Mouse (Mus musculus) spleen, postnatal 14 days (tissue): Measurements from ENCODE around the gene Nrxn3.
A peak's percentile ranks its signal among the peaks of the same experiment; 100 is the strongest.

Experiments used
- DNase-seq, 2 experiments: peaks; one replicate each; pipeline ENCODE4 v3.0.0; 2021 to 2022; ENCODE audit warnings: low spot score in 2 of 2

Gene Nrxn3

DNA sequence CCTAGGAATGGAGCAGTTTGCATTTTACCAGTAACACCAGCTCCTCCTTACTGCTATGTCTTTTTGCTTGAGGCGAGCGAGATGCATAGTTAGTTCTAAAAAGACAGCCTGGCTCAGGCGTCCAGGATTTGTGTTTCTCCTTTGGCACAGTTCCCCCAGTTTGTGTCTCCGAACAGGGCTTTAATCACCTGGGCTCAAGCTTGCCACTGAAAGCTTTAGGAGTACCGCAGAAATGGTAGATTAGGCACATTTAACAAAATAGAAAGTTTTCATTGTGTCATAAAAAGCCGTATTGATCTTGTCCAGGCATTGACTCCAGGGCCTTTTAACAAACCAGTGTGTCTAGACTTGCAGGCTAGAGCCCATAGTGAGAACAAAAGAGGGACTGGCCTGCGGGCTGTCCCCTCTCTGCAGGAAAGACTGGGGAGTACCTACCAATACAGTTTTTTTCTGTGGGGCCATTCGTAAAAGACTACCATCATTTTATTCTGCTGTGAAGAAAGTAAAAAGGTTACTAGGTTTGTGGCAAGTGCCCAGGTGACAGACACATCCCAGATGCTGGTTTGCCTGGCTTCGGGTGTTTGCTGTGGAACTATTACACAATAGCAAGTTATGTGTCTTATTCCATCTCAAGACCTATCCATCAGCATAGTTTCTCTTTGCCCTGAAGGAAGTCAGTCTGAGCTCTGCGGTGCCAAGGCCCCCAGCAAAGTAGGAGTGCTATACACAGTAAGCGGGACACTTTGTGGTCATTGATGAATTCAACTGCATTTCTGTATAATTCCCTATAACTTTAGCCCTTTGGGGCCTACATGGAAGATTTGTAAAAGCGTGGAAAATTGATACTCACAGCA is 451.9 kb downstream of the Nrxn3 start:
- no peak for DNase-seq

DNA sequence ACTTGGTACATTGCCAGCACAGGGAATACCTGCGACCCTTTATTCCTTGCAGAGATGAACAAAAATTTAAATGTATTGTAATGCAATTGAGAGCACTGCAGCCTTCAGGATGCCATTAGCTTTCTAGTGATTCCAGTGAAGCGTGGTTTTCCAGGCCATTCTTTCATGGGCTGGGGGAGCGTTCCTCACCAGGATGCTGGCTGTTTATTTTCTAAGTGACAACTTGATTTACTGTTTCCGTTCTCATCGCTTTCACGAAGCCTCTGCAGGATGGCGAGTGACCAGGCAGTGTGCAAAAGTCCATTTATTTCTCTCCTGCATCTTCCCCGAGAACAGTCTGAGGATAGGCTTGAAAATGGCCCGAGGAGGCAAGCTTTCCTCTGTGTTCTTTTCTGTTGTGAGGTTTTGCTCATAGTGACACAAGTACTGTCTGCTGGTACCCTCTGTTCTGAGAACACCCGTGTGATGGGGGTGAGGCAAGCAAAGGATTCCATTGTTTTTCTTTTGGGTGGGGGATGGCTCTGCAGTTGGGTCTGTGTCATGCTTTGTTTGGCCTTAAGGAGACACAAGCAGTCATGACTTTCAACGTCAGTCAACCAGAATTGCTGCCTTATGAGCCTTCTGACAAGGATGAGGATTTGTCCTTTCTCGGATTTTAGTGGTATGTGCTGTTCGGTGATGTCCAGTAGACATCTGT is 457.4 kb downstream of the Nrxn3 start:
- DNase-seq, result no peak

DNA sequence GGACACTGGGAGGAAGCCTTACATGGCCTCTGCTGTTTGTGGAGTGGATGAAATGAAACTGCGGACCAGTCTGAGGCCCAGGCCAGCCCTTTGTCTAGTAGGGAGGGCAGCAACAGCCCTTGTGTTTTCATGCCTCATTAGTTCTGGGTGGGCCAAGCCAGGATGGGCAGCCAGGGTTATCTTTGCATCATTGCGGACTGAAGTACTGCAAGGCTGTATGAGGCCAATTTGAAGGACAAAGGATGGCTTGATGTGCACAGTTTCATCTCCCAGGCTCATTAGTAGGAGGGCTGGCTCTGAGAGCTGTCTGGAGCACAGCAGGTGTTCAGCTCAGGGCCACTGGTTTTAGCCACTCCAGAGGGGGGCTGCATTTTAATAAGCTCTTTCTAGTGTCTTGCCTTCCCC is 458.5 kb downstream of the Nrxn3 start:
- no peak for DNase-seq

DNA sequence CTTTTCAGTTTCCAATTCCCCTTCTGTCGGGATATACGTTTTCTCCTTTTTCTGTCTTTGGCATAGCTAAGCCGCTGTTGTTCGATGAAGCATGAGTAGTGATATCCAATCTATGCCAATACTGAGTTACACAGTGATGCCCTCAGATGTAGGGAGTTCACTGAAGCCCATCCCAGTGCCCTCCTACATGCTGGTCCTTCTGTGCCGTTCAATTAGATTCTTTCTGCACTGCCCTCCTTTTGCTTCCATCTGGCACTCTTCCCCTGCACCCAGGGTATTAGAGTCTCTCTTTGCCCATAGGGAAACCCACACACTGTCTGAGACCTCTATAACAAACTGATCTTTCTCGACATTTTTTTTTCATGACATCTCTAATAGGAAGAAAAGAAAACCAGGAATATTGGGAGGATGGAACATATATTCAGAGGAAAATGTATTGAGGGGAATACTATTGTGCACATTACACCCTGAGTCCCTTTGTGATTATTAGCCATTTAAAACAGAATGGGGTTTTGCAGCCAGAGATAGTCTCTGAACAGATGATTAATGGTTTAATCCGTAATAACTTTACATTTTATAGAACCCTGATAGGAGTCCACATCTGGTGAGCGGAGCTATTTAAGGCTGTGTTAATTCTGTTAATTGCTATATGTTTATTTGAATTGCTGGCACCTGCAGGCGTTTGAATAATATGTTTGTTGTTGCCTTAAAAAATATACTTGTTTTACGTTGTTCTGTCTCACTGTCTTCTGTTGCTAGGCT is 476.3 kb downstream of the Nrxn3 start:
- DNase-seq, result no peak

DNA sequence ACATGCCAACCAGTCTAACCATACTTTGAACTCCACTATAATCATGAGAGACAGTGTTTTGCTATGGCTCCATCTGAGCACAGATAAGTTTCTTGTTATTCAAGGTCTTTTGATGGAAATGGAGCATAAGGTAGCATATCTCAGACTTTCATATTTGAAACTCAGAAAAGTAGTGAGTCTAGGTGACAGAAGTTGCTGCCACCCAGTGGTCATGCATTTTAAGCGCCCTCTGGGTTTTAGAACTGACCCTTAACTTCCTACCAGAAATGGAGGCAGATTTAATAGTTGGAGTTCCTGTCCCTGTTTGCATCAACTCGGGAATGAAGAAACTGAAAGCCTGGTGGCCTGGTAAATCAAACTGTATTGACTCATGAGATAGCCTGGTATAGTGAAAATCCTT is 488.9 kb downstream of the Nrxn3 start:
- no peak for DNase-seq

DNA sequence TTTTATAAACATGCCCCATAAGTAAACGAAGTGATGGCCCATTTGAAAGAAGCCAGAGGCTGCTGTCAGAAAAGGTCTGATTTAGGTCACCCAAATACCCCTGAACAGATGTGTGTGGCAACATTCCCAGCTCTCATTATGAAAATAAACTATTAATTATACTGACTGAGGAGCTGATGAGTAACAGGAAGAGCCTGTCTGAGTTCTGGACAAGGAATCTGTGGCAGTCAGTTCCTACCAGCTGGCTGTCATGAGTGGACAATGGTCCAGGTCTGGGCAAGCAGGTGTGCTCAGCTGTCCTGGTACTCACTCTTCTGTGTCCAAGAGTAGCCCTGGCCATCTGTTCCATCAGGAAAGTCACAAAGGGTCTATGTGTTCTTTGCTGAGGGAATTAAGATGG is 517.1 kb downstream of the Nrxn3 start:
- no peak for DNase-seq

DNA sequence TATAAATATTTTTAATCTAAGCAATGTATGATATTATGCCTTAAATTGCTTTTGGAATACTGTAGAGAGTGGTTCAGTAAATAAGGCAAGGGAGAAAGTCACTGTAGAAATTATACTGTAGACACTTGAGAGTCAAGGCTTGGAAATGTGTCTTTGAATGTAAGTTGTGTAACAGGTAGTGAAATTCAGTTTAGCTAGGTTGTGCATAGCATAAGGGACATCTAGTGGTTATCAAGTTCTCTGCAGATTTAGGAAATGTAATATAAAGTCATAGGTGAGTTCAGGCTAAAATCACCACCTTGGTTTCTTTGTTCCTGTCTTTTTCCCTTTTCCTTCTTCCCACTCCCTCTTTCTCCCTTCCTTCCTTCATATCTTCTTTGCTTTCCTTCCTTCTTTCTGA is 518.9 kb downstream of the Nrxn3 start:
- no peak for DNase-seq

DNA sequence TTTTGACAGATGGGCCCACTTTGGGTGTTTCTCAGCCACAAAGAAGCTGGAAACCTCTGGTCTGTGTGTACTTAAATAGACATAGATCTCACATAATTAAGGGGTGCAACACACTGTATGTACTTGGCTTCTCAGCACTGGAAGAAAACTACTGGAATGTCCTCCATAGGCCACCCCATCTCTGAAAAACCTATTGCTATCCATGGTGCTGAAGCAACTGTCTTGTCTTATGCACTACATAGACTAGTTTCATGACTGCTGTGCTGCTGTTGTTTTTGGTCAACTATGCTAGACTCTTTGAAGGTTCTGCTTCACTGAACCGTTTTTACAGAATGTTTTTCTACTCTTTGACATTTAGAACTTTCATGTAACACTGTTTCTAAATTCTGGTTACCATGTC is 519.8 kb downstream of the Nrxn3 start:
- no peak for DNase-seq

DNA sequence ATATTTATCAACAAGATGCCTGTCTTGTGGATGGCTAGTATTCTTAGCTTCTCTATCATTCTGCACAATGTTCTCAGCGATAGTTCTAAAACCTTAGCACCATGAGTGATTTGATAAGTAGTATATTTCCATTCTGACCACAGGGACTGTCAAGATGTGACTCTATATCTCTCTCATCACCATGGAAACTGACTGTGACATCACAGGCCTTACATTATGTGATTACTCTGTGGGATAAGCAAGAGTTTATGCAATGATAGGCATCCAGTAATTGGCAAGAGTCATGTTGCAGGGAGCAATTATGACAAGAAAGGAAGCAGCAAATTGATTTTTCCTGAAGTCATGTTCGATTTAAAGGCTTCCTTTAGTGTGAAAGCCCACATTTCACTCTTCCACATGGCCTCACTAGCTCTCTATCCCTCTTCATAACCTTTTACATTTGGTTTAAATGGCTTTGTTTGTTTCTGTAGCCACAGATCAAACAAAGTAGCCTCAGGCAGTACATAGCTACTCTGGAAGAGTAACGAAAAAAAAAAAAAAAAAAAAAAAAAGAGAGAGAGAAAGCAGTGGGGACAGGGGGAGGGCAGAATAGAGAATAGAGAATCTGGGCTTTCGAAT is 532.7 kb downstream of the Nrxn3 start:
- DNase-seq, result no peak

DNA sequence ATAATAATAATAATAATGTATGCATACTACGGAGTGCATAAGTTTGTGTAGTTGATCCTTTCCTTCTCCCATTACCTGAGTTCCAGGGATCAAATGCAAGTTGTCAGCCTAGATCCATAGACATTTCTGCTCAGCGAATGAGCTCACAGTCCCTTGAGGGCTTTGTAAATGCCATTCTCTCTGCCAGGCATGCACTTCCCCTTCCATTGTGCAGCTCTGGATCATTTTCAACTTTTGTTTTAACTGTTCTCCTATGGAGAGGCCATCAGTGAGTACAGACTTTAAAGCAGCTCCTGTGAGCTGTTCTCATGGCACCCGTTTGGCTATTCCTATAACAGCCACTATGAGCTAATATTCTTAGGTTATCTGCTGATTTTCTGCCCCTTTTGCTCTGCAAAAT is 536.2 kb downstream of the Nrxn3 start:
- no peak for DNase-seq

DNA sequence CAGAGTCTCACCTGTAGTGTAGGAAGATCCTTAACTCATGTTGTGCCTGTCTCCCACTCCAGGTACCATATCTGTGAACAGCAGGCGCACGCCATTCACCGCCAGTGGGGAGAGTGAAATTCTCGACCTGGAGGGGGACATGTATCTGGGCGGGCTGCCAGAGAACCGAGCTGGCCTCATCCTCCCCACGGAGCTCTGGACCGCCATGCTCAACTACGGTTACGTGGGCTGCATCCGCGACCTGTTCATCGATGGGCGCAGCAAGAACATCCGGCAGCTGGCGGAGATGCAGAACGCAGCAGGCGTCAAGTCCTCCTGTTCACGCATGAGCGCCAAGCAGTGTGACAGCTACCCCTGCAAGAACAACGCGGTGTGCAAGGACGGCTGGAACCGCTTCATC is 537.4 kb downstream of the Nrxn3 start:
- DNase-seq, result no peak

DNA sequence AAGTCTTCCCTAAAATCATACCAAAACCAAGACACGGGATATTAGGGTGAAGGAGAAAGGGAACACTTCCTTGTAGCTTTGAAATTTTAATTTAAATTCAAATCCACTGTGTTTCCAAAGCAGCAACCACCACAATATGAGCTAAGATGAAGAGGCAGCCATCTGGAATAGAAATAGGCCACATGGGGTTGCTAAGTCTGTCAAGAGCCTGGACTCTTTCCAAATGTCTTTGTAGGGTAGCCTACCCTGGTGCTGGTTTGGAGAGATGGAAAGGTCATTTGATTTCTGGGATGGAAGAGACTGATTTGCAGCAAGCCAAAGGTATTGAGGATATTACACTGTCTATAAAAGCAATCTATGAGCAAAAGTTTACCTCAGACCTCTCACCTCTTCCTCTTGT is 539.6 kb downstream of the Nrxn3 start:
- no peak for DNase-seq

DNA sequence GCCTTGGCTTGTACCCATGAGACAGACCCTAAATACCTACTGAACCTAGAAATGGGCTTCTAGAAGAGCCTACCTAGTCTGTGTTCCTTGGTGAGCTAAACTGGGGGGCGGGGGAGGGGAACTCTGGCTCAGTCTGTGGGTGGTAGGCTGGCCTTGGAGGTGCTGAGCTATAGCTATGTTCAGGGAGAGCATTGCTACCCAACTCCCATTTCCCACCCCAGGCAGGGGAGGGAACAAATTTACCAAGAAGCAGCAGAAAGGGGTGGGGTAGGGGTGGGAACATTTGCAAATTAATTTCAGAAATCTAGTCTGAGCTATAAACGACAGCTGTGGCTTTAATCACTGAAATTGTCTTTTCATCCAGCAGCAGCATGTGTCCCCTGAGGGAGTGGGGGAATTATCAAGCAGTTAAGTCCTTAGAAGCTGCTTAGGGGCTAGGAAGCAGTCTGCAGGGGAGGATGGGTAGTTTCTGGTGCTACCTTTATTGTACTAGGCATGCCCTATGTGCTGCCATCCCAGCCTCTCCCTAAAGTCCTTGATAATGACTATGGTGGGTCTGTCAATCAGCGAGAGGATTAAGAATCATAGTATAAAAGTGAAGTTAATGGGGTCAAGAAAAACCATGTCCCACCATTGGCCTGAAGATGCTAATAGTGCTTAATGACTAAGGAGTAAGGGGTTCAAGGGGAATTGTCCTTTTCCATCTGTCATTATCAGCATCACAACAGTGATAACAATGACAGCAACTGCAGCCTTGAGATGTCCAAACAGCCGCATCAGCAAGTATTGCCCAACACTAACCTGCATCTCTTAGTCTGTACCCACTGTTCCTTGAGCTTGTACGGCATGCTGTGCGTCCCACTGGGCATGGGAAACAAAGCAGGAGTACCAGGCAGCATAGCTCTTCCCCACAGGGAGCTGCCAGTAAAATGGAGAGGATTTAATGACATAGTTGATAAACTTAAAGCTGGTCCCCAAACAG is 560.0 kb downstream of the Nrxn3 start:
- DNase-seq, result no peak

DNA sequence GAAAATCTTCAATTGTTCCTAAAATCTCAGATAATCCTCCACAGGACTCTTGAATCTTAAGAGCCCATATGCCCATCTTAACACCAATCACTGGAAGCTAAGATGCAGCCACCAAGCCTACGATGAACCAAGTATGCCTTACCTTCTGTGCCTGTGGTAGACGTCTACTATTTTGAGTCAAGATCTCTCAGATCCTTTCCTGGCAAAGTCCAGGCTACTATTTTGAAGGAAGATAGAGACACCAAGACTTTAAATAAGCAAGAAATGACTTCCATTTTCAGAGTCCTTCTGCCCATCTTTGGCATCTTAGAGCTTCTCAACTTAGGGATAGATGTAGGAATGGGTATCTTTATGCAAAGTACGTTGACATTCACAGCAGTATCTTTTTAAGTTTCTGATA is 561.7 kb downstream of the Nrxn3 start:
- no peak for DNase-seq

DNA sequence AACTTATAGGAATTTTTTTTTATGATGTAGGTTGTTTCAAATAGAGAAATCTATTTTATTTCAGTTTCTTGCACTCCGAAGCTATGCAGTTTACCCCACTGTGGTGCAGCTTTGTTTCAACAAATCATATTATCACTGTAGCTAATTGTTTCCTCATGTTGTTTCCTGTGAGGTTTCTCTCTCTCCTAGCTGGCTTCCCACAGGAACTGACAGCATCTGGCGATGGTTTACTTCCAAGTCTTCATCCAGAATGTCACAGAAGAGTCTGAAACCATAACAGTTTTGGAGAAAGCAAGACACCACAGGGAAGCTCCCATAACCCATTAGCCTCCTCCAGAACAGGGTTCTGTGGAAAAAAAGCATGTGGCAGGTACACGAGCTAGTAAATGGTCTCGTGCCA is 564.4 kb downstream of the Nrxn3 start:
- no peak for DNase-seq

DNA sequence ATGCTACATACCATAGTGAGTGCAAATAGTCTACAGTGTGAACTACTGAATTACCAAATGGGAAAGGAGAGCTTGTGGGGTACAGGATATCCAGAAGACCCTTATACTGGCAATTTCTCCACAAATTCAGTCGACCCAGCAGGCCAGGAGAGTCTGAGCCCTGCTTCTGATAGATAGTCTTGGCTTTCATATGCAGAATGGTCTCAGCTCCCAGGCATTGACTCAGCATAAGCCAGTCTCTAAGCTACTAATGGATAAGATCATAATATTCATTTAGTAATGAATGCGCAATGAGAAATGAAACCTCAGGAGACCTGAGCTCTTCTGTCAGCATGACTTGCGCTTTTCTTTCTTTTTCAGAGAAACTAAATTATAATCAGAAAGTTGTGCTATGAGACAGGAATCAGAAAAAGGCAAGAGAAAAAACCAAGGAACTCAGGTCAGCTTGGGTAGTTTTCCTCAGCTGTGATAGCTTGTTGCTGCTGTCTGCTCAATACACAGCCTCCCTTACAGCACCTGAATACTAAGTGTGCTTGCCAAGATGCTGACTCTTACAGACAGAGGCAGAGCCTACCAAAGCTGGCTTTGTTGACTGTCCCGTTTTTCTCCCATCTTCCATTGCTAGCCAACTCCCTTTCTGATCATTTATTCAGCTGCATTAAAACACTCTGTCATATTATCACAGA is 567.1 kb downstream of the Nrxn3 start:
- no peak for DNase-seq

DNA sequence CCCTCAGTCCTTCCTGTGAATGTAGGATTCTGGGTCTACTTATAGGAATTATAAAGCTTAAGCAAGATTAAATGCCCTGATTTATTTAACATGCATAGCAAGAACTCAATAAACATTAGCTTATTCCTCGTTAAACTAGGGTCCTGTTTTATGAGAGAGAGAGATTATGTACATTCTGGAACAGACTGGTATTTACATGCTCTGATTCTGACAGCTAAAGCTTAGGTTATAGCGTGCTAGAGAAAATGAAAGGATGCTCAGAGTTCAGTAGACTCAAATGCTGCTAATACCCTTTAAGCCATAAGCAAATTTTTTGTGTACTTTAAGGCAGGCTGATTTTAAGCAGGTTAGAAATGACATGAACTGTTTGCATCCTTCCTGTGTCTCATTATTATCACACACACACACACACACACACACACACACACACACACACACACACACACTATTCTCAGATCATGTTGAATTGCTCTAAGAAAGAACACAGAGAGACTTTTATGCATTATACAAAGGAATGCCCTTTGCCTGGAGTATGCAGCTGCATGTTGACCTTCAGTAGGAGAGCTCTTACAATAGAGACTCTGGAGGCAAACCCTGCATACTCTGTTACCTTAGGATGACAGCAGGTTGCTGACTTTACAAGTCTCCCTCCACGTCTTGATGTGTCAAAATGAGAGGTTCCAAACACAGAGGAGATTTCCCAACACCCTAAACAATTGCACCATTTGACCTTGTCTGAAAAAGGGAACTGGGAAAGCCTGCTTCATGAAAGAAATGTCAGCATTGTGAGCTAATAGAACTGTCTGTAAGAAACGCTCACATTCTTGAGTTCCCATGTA is 568.3 kb downstream of the Nrxn3 start:
- no peak for DNase-seq

DNA sequence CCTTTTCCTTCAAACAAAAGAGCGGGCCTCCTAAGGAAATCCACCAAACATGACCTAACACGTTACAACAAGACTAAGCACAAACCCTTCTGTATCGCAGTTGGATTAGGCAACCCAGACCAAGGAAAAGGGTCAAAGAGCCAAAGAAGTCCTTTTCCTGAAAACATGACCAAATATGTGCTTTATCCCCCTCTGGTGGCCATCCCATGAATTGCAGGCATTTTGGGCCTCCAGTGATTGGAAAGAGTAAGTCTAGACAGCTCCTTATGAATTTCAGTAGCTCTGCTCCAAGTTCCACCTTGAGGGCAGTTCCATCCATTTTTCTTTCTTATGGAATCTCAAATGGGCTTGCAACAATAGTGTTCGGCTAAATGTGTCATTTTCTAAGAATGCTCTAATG is 579.3 kb downstream of the Nrxn3 start:
- DNase-seq, result peak in 1 of 2 experiments; percentile 1

DNA sequence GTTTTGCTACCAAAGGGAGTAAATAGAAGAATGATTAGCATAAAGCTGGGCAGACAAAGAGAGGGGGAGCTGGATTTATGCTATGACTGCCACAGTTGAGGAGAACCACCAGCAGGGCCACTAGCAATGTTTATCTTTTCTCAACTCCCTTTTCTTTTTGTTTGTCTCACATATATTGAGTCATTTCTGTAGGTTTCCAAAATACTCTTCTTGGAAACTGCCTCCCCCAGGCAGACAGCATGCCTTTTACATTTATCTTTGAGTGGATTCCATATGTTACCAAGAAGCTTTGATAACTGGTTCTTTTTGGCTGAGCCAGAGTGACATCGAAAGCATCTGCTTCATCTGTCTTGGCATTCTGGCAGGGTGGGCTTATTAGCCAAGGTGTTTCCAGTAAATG is 587.5 kb downstream of the Nrxn3 start:
- no peak for DNase-seq

DNA sequence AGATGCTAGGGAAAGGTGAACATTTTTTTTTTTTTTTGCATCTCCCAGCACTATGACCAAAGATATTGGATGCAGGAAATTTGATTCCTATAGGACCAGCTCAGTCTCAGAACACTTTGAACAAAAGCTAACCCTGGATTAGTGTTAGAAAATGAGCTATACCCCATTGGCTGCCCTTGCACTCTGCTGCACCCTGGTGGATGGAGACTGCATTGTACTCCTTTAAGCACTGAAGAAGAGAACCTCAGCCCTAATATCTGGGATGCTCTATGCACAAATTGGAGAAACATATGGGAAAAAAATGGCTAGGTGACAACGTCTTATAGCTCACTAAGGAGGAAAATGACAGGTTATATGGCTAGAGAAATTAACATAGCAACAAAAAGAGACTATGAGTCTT is 589.9 kb downstream of the Nrxn3 start:
- no peak for DNase-seq
